Mouse (Mus musculus) left cerebral cortex, adult 6 months (tissue): ENCODE data around the gene Dusp19. TPM values are rescaled to one million over a fixed set of nuclear protein-coding genes. Genes with fewer than 3 reads are reported as not detected.

ENCODE experiments used
- long read RNA-seq, 2 experiments: library from polyadenylated mRNA; unstranded; transcript quantifications; one replicate each; pipeline ENCODE4 v2.0.0; 2019 to 2020
- polyA plus RNA-seq: library from polyadenylated mRNA; unstranded; fragments of <200 nt; fragmentation: Nextera tagmentation; gene quantifications from 2 replicates; pipeline ENCODE4 v1.2.3, GENCODE M21; 2021

The Dusp19 gene
- 10.2 and 12.1 TPM in 2 replicates for polyA plus RNA-seq
- long read RNA-seq, experiment 1, transcript Dusp19-201 (4 exons, 1,632 nt), result major isoform, 14 of 24 reads
- long read RNA-seq, experiment 1, partial matches to known transcripts, result 0 of 24 reads
- long read RNA-seq, experiment 1, other reads (novel, unspliced or antisense), result 5 of 24 reads
- long read RNA-seq, experiment 2, transcript Dusp19-201 (4 exons, 1,632 nt), result major isoform, 11 of 21 reads
- long read RNA-seq, experiment 2, partial matches to known transcripts, result 1 of 21 reads
- long read RNA-seq, experiment 2, other reads (novel, unspliced or antisense), result 7 of 21 reads

GRCm38 (mm10) chr2:80616854-80617737 lies at the start of gene Dusp19, which contains the start of gene Nup35:
Gene Dusp19 (plus strand): TSS chr2:80617045.
Gene Nup35 (plus strand): TSS chr2:80617236.

GRCm38 (mm10) chr2:80581043-80581711 lies 35.7 kb upstream of the Dusp19 start, which contains the start of gene Nckap1:
Gene Nckap1 (minus strand): TSS chr2:80581380.

Other genes with a start within 250 kb of the Dusp19 start
- 8.6 and 12.0 TPM in 2 replicates for gene Frzb, start 169.4 kb upstream of the Dusp19 start, polyA plus RNA-seq
- 56.8 and 68.8 TPM in 2 replicates for gene Nckap1, start 35.7 kb upstream of the Dusp19 start, polyA plus RNA-seq
- 15.7 and 19.2 TPM in 2 replicates for gene Nup35, start 191 bp downstream of the Dusp19 start, polyA plus RNA-seq